Mouse (Mus musculus) bone marrow macrophage, adult 2 months (primary cell): ENCODE data around the gene Ankdd1a.

Experiments
- CTCF ChIP-seq: IDR thresholded peaks from 2 replicates; pipeline ENCODE4 v1.5.1; 2012; ENCODE audit warnings: low read depth, mild to moderate bottlenecking, low read length, moderate library complexity
- POLR2A ChIP-seq: IDR thresholded peaks from 2 replicates; pipeline ENCODE4 v1.6.1; 2012; ENCODE audit warnings: mild to moderate bottlenecking, low read depth, low read length, borderline replicate concordance

- TF ChIP-seq POLR2A = no peak
- no peak for TF ChIP-seq CTCF
Observed at GRCm38 (mm10) chr9:65539697-65540096, 19.7 kb upstream of the Ankdd1a start.
